Comparison of ENCODE assay signal across 8 mouse cellular contexts in genomic region chr17:12506903-12507563, GRCm38 (mm10). TPM values are rescaled to one million over a fixed set of nuclear protein-coding genes. Genes with fewer than 3 reads are reported as not detected.
DNase-seq lines count a peak whose midpoint lies in the region; ATAC-seq and TF ChIP-seq lines count a peak whose summit lies in the region.
"Had no signal": no experiment of that assay in that cellular context is flagged by ENCODE, and none has a peak within 500 bp of the region (broad histone marks: within the 10 kb centered on the region; RNA-seq: fewer than 3 reads in every experiment).

No protein-coding gene starts in this region.

- WGBS in kidney, adult 2 months = 1% methylated on average over 64 of the region's 65 CpGs
- 3% methylated on average over 52 of the region's 65 CpGs for WGBS in stomach, postnatal 0 days

- no peak for TF ChIP-seq CTCF in MEL (IDR thresholded peaks at IDR 0.05 in 2 of 3, conservative IDR thresholded peaks at IDR 0.05 in 1 of 3; ENCODE audit: control insufficient read depth in 1 of 3, insufficient read depth in 1 of 3, low read depth in 2 of 3, low read length in 3 of 3, poor library complexity in 1 of 3, severe bottlenecking in 1 of 3)
- TF ChIP-seq CTCF in brain, embryonic 14.5 days (IDR thresholded peaks at IDR 0.05; ENCODE audit: borderline replicate concordance, extremely low read depth, insufficient read depth, insufficient read length) = no peak
- no peak for TF ChIP-seq CTCF in kidney, adult 2 months (conservative IDR thresholded peaks at IDR 0.05; ENCODE audit: insufficient read depth, insufficient read length, low read depth, low read length)
- TF ChIP-seq CTCF in stomach, postnatal 0 days (IDR thresholded peaks at IDR 0.05; ENCODE audit: low read depth) = no peak

- no peak for TF ChIP-seq EP300 in MEL (IDR thresholded peaks at IDR 0.05; ENCODE audit: low read depth in 1 of 2, low read length in 2 of 2)
- TF ChIP-seq EP300 in stomach, postnatal 0 days (optimal IDR thresholded peaks at IDR 0.05) = no peak

- peak overlapping the region; percentile 88 for H3K9ac ChIP-seq in MEL (ENCODE audit: control insufficient read depth, low read depth, low read length, poor library complexity, severe bottlenecking)
- H3K9ac ChIP-seq in stomach, postnatal 0 days (ENCODE audit: low read length) = no peak overlapping the region

- TF ChIP-seq RAD21 in MEL (IDR thresholded peaks at IDR 0.05; ENCODE audit: low read depth, low read length) = no peak

- peak; percentile 63 for ATAC-seq in granulocyte monocyte progenitor cell, adult 5-6 weeks (replicated peaks; ENCODE audit: poor library complexity, severe bottlenecking)
- ATAC-seq in stomach, postnatal 0 days (ENCODE audit: low FRiP score, low TSS enrichment) = peak; percentile 10; the same call in 1 of the 2 replicates

- H3K27ac ChIP-seq in MEL (ENCODE audit: control insufficient read depth, low read depth, low read length) = peak overlapping the region; percentile 95
- H3K27ac ChIP-seq in kidney, adult 2 months (ENCODE audit: insufficient read depth, low read depth, low read length) = no peak overlapping the region
- no peak overlapping the region for H3K27ac ChIP-seq in stomach, postnatal 0 days (replicated peaks)

- DNase-seq in MEL (ENCODE audit: low read depth, low spot score) = peak; percentile 63
- peak; percentile 2 for DNase-seq in brain, embryonic 14.5 days (ENCODE audit: low read depth)
- peak; percentile 38 for DNase-seq in kidney, adult 2 months
- DNase-seq in lung, postnatal 10 days = peak; percentile 59
- DNase-seq in stomach, postnatal 0 days (ENCODE audit: low spot score) = no peak
- no peak for DNase-seq in frontal cortex, postnatal 36 days (ENCODE audit: low spot score in 2 of 2)

- TF ChIP-seq POLR2A in MEL (IDR thresholded peaks at IDR 0.05; ENCODE audit: control insufficient read depth in 1 of 2, insufficient read depth in 1 of 2, low read depth in 1 of 2, low read length in 2 of 2, poor library complexity in 1 of 2) = peak in 1 of 2 experiments; percentile 41; a peak in 1 of 4 replicates
- no peak for TF ChIP-seq POLR2A in brain, embryonic 14.5 days (IDR thresholded peaks at IDR 0.05; ENCODE audit: borderline replicate concordance, extremely low read depth, insufficient read depth, insufficient read length, poor library complexity, severe bottlenecking)
- TF ChIP-seq POLR2A in kidney, adult 2 months (IDR thresholded peaks at IDR 0.05; ENCODE audit: low read depth, low read length) = no peak

- H3K27me3 ChIP-seq in MEL (ENCODE audit: control insufficient read depth in 1 of 2, insufficient read depth in 2 of 2, low read length in 2 of 2) = no peaks in the 10 kb centered on the region
- no peaks in the 10 kb centered on the region; the same call in 1 of the 2 replicates for H3K27me3 ChIP-seq in kidney, adult 2 months (replicated peaks; ENCODE audit: control insufficient read depth, insufficient read depth, low read length)
- H3K27me3 ChIP-seq in stomach, postnatal 0 days (ENCODE audit: control insufficient read depth, insufficient read depth, low read length) = peaks cover 14% of the 10 kb centered on the region; the same call in 1 of the 2 replicates

- H3K9me3 ChIP-seq in MEL (replicated peaks; ENCODE audit: insufficient read depth, low read length) = no peaks in the 10 kb centered on the region
- H3K9me3 ChIP-seq in stomach, postnatal 0 days (ENCODE audit: control insufficient read depth, low read length) = no peaks in the 10 kb centered on the region

- peak overlapping the region; percentile 84 to 92 for H3K4me3 ChIP-seq in MEL (ENCODE audit: control insufficient read depth in 1 of 2, insufficient read depth in 1 of 2, low read depth in 2 of 2, low read length in 2 of 2)
- no peak overlapping the region for H3K4me3 ChIP-seq in kidney, adult 2 months (ENCODE audit: insufficient read depth, low read depth, low read length)
- peak overlapping the region; percentile 33 for H3K4me3 ChIP-seq in stomach, postnatal 0 days (ENCODE audit: low read depth, low read length)

- H3K79me2 ChIP-seq in MEL (ENCODE audit: control insufficient read depth, insufficient read depth, low read length, poor library complexity) = peaks cover 48% of the 10 kb centered on the region

- H3K4me1 ChIP-seq in MEL (ENCODE audit: control insufficient read depth in 1 of 2, insufficient read depth in 2 of 2, low read length in 2 of 2) = peaks cover 23 to 51% of the 10 kb centered on the region in 2 experiments
- no peaks in the 10 kb centered on the region for H3K4me1 ChIP-seq in kidney, adult 2 months (ENCODE audit: control insufficient read depth, insufficient read depth, low read length)
- no peaks in the 10 kb centered on the region for H3K4me1 ChIP-seq in stomach, postnatal 0 days (replicated peaks; ENCODE audit: control insufficient read depth, insufficient read depth)

- H3K36me3 ChIP-seq in MEL (ENCODE audit: control insufficient read depth in 1 of 2, insufficient read depth in 2 of 2, low read length in 2 of 2) = peaks cover 4 to 53% of the 10 kb centered on the region in 2 experiments; a peak in 3 of 4 replicates
- no peaks in the 10 kb centered on the region for H3K36me3 ChIP-seq in kidney, adult 2 months (ENCODE audit: control insufficient read depth, insufficient read depth, low read length)
- no peaks in the 10 kb centered on the region for H3K36me3 ChIP-seq in stomach, postnatal 0 days (ENCODE audit: control insufficient read depth, insufficient read depth, low read length)

- peak overlapping the region; percentile 55 for H3K4me2 ChIP-seq in stomach, postnatal 0 days (replicated peaks; ENCODE audit: low read depth)

TF ChIP-seq in MEL, 35 proteins besides CTCF, POLR2A, EP300 and RAD21:
- TF ChIP-seq MAZ (IDR thresholded peaks at IDR 0.05; ENCODE audit: low read depth, low read length) = 0 out of 2 replicates have a peak, but pooled peaks have one; percentile 32
- TF ChIP-seq SIN3A (IDR thresholded peaks at IDR 0.05; ENCODE audit: low read length) = peak; percentile 43; the same call in 1 of the 2 replicates
- TF ChIP-seq CHD1 (IDR thresholded peaks at IDR 0.05; ENCODE audit: low read depth, low read length) = no peak
- no peak for TF ChIP-seq MAFK (IDR thresholded peaks at IDR 0.05; ENCODE audit: borderline replicate concordance, low read depth, low read length)
- TF ChIP-seq HCFC1 (IDR thresholded peaks at IDR 0.05; ENCODE audit: low read depth, low read length) = 0 out of 2 replicates have a peak, but pooled peaks have one; percentile 14

RNA-seq across cellular contexts. Expression of gene Slc22a3, which starts 0.5 kb away (rescaled TPM):
- total RNA-seq in MEL (2012; rRNA removed) = 31.5 and 56.0 TPM in 2 replicates
- 10 to 100 TPM in 1 of 2 experiments, not detected in 1; 87.7 TPM for polyA plus RNA-seq in MEL (2012; ENCODE audit: insufficient read depth in 1 of 2, insufficient read length in 2 of 2, low read depth in 1 of 2, low replicate concordance in 2 of 2, missing spikeins in 1 of 2)
- 0.63 and 1.1 TPM in 2 replicates for polyA plus RNA-seq in brain, embryonic 14.5 days (2012; rRNA removed)
- total RNA-seq in granulocyte monocyte progenitor cell, adult 5-6 weeks (2014; fragmentation: Nextera tagmentation) = 5.5 and 9.1 TPM in 2 replicates
- total RNA-seq in granulocyte monocyte progenitor cell, adult 5-6 weeks (2017) = 2.2 and 2.6 TPM in 2 replicates
- polyA plus RNA-seq in kidney, adult 2 months (2012; rRNA removed) = 1.3 and 1.4 TPM in 2 replicates
- polyA plus RNA-seq in stomach, postnatal 0 days (2015; fragmentation: Nextera tagmentation; extraction: Ambion mirVana) = 0.05 and 0.07 TPM in 2 replicates
- total RNA-seq: neutrophil, adult 5-6 weeks had no signal

Comparison
In these comparisons a context has a peak if more than half of its experiments do, and no peak if none do; other contexts are left out.
1. DNase-seq: peak in MEL (single experiment), brain, embryonic 14.5 days (single experiment), kidney, adult 2 months (single experiment) and lung, postnatal 10 days (single experiment); none in stomach, postnatal 0 days (single experiment) and frontal cortex, postnatal 36 days (0 of 2).